Mouse (Mus musculus): Measurements from ENCODE around the gene Peli2. TPM values are rescaled to one million over a fixed set of nuclear protein-coding genes. Genes with fewer than 3 reads are reported as not detected.

The Peli2 gene
- polyA plus RNA-seq, 1 experiment from 2014 or later, result 15.8 TPM

GRCm38 (mm10) chr14:48287581-48287980 lies 167.0 kb downstream of the Peli2 start:
- WGBS, result 72% methylated on average over 4 of the region's 4 CpGs
- no peak overlapping the region for H3K4me3 ChIP-seq (ENCODE audit: low read length)

GRCm38 (mm10) chr14:48288600-48288999 lies 168.0 kb downstream of the Peli2 start:
- Histone ChIP-seq H3K4me2 (ENCODE audit: low read depth, low read length) (no peak overlapping the region), H3K27me3 (ENCODE audit: control insufficient read depth, insufficient read depth, low read depth, low read length) (no peaks in the 10 kb centered on the region), H3K27ac (ENCODE audit: low read length) (0 out of 2 replicates have a peak overlapping the region, but pooled peaks have one; percentile 1), H3K36me3 (ENCODE audit: control insufficient read depth, insufficient read depth, low read length) (no peaks in the 10 kb centered on the region), H3K9me3 (ENCODE audit: control insufficient read depth, low read length) (no peaks in the 10 kb centered on the region), H3K9ac (ENCODE audit: low read length) (no peak overlapping the region), H3K4me3 (ENCODE audit: low read length) (no peak overlapping the region), H3K4me1 (replicated peaks; ENCODE audit: control insufficient read depth, insufficient read depth, low read length) (peaks cover 12% of the 10 kb centered on the region)
- WGBS, result 61% methylated on average over 2 of the region's 2 CpGs
- ATAC-seq (ENCODE audit: low read depth), result no peak

More at GRCm38 (mm10) chr14:48287581-48287980, 167.0 kb downstream of the Peli2 start:
- H3K4me1 ChIP-seq (replicated peaks; ENCODE audit: control insufficient read depth, insufficient read depth, low read length), result peaks cover 12% of the 10 kb centered on the region
- H3K9me3 ChIP-seq (ENCODE audit: control insufficient read depth, low read length), result no peaks in the 10 kb centered on the region
- H3K27me3 ChIP-seq (ENCODE audit: control insufficient read depth, insufficient read depth, low read depth, low read length), result no peaks in the 10 kb centered on the region
- no peaks in the 10 kb centered on the region for H3K36me3 ChIP-seq (ENCODE audit: control insufficient read depth, insufficient read depth, low read length)
- no peak overlapping the region for H3K27ac ChIP-seq (ENCODE audit: low read length)
- H3K9ac ChIP-seq (ENCODE audit: low read length), result no peak overlapping the region
- no peak for ATAC-seq (ENCODE audit: low read depth)
- H3K4me2 ChIP-seq (ENCODE audit: low read depth, low read length), result no peak overlapping the region

GRCm38 (mm10) chr14:48289602-48290599 lies 169.3 kb downstream of the Peli2 start:
- H3K9ac ChIP-seq (ENCODE audit: low read length), result no peak overlapping the region
- H3K27me3 ChIP-seq (ENCODE audit: control insufficient read depth, insufficient read depth, low read depth, low read length), result no peaks in the 10 kb centered on the region
- no peaks in the 10 kb centered on the region for H3K9me3 ChIP-seq (ENCODE audit: control insufficient read depth, low read length)
- ATAC-seq (ENCODE audit: low read depth), result peak; percentile 60
- no peaks in the 10 kb centered on the region for H3K36me3 ChIP-seq (ENCODE audit: control insufficient read depth, insufficient read depth, low read length)
- 52% methylated on average over 10 of the region's 10 CpGs for WGBS
- no peak overlapping the region for H3K4me3 ChIP-seq (ENCODE audit: low read length)
- peak overlapping the region; percentile 56 for H3K27ac ChIP-seq (ENCODE audit: low read length)
- no peak overlapping the region for H3K4me2 ChIP-seq (ENCODE audit: low read depth, low read length)
- peaks cover 12% of the 10 kb centered on the region for H3K4me1 ChIP-seq (replicated peaks; ENCODE audit: control insufficient read depth, insufficient read depth, low read length)

- WGBS, result 82% methylated on average over 7 of the region's 7 CpGs
- no peak overlapping the region for H3K27ac ChIP-seq (ENCODE audit: low read length)
- H3K4me3 ChIP-seq (ENCODE audit: low read length), result no peak overlapping the region
- H3K27me3 ChIP-seq (ENCODE audit: control insufficient read depth, insufficient read depth, low read depth, low read length), result no peaks in the 10 kb centered on the region
- no peaks in the 10 kb centered on the region for H3K36me3 ChIP-seq (ENCODE audit: control insufficient read depth, insufficient read depth, low read length)
- H3K4me1 ChIP-seq (replicated peaks; ENCODE audit: control insufficient read depth, insufficient read depth, low read length), result peaks cover 25% of the 10 kb centered on the region
- H3K9me3 ChIP-seq (ENCODE audit: control insufficient read depth, low read length), result no peaks in the 10 kb centered on the region
- H3K4me2 ChIP-seq (ENCODE audit: low read depth, low read length), result no peak overlapping the region
- ATAC-seq (ENCODE audit: low read depth), result no peak
- no peak overlapping the region for H3K9ac ChIP-seq (ENCODE audit: low read length)
Measured at GRCm38 (mm10) chr14:48293498-48293897, 172.9 kb downstream of the Peli2 start.

GRCm38 (mm10) chr14:48295410-48295809 lies 174.8 kb downstream of the Peli2 start:
- 8% methylated on average over 5 of the region's 5 CpGs for WGBS
- Histone ChIP-seq H3K4me1 (replicated peaks; ENCODE audit: control insufficient read depth, insufficient read depth, low read length) (peaks cover 13% of the 10 kb centered on the region), H3K9ac (ENCODE audit: low read length) (peak overlapping the region; percentile 45; the same call in 1 of the 2 replicates), H3K36me3 (ENCODE audit: control insufficient read depth, insufficient read depth, low read length) (no peaks in the 10 kb centered on the region), H3K9me3 (ENCODE audit: control insufficient read depth, low read length) (no peaks in the 10 kb centered on the region), H3K27me3 (ENCODE audit: control insufficient read depth, insufficient read depth, low read depth, low read length) (no peaks in the 10 kb centered on the region), H3K27ac (ENCODE audit: low read length) (peak overlapping the region; percentile 44), H3K4me3 (ENCODE audit: low read length) (no peak overlapping the region), H3K4me2 (ENCODE audit: low read depth, low read length) (peak overlapping the region; percentile 47)
- ATAC-seq (ENCODE audit: low read depth), result peak; percentile 17; the same call in 1 of the 2 replicates

- under 1% methylated on average over 7 of the region's 7 CpGs for WGBS
- Histone ChIP-seq H3K9ac (ENCODE audit: low read length) (peak overlapping the region; percentile 45; the same call in 1 of the 2 replicates), H3K36me3 (ENCODE audit: control insufficient read depth, insufficient read depth, low read length) (no peaks in the 10 kb centered on the region), H3K27me3 (ENCODE audit: control insufficient read depth, insufficient read depth, low read depth, low read length) (no peaks in the 10 kb centered on the region), H3K4me2 (ENCODE audit: low read depth, low read length) (peak overlapping the region; percentile 47), H3K9me3 (ENCODE audit: control insufficient read depth, low read length) (no peaks in the 10 kb centered on the region), H3K4me1 (replicated peaks; ENCODE audit: control insufficient read depth, insufficient read depth, low read length) (peaks cover 13% of the 10 kb centered on the region), H3K27ac (ENCODE audit: low read length) (peak overlapping the region; percentile 44), H3K4me3 (ENCODE audit: low read length) (no peak overlapping the region)
- peak; percentile 82 for ATAC-seq (ENCODE audit: low read depth)
Measured at GRCm38 (mm10) chr14:48295815-48296271, 175.2 kb downstream of the Peli2 start.

- Histone ChIP-seq H3K27me3 (ENCODE audit: control insufficient read depth, insufficient read depth, low read depth, low read length) (no peaks in the 10 kb centered on the region), H3K4me1 (replicated peaks; ENCODE audit: control insufficient read depth, insufficient read depth, low read length) (peaks cover 13% of the 10 kb centered on the region), H3K36me3 (ENCODE audit: control insufficient read depth, insufficient read depth, low read length) (no peaks in the 10 kb centered on the region), H3K4me2 (ENCODE audit: low read depth, low read length) (no peak overlapping the region), H3K9me3 (ENCODE audit: control insufficient read depth, low read length) (no peaks in the 10 kb centered on the region), H3K4me3 (ENCODE audit: low read length) (no peak overlapping the region), H3K27ac (ENCODE audit: low read length) (no peak overlapping the region), H3K9ac (ENCODE audit: low read length) (no peak overlapping the region)
- ATAC-seq (ENCODE audit: low read depth), result no peak
- WGBS, result 94% methylated on average over 1 of the region's 1 CpGs
Measured at GRCm38 (mm10) chr14:48296820-48297219, 176.2 kb downstream of the Peli2 start.

GRCm38 (mm10) chr14:48302471-48303186 lies 182.0 kb downstream of the Peli2 start:
- peak overlapping the region; percentile 43; the same call in 1 of the 2 replicates for H3K27ac ChIP-seq (ENCODE audit: low read length)
- H3K4me2 ChIP-seq (ENCODE audit: low read depth, low read length), result no peak overlapping the region

More at GRCm38 (mm10) chr14:48302471-48303186, 182.0 kb downstream of the Peli2 start:
- Histone ChIP-seq H3K36me3 (ENCODE audit: control insufficient read depth, insufficient read depth, low read length) (no peaks in the 10 kb centered on the region), H3K4me3 (ENCODE audit: low read length) (no peak overlapping the region), H3K9ac (ENCODE audit: low read length) (no peak overlapping the region), H3K9me3 (ENCODE audit: control insufficient read depth, low read length) (no peaks in the 10 kb centered on the region; the same call in 1 of the 2 replicates), H3K4me1 (replicated peaks; ENCODE audit: control insufficient read depth, insufficient read depth, low read length) (peaks cover 9% of the 10 kb centered on the region), H3K27me3 (ENCODE audit: control insufficient read depth, insufficient read depth, low read depth, low read length) (no peaks in the 10 kb centered on the region)
- 67% methylated on average over 10 of the region's 10 CpGs for WGBS
- peak; percentile 60; the same call in 1 of the 2 replicates for ATAC-seq (ENCODE audit: low read depth)
